Mouse (Mus musculus) megakaryocyte-erythroid progenitor cell, adult 5-6 weeks (primary cell): ENCODE measurements around the gene Foxp3. TPM values are rescaled to one million over a fixed set of nuclear protein-coding genes. Genes with fewer than 3 reads are reported as not detected.
A peak's percentile ranks its signal among the peaks of the same experiment; 100 is the strongest.

Source experiments
- ATAC-seq: replicated peaks from 2 replicates; pipeline ENCODE4 v1.8.0; 2016; ENCODE audit warnings: mild to moderate bottlenecking, inconsistent platforms; ENCODE audit not compliant: severe bottlenecking, poor library complexity, low FRiP score, low TSS enrichment
- total RNA-seq, 2 experiments: library from RNA; stranded (forward) in 1 of 2; stranded (reverse) in 1 of 2; fragments of 200-1000, 215-1000 nt in 1 of 2; fragments of >200 nt in 1 of 2; fragmentation: Nextera tagmentation in 1 of 2; gene quantifications; 2 replicates each; pipeline ENCODE4 v1.2.3; 2014 to 2017

Foxp3 gene
- total RNA-seq (2014; fragmentation: Nextera tagmentation) (not detected in 2 replicates), total RNA-seq (2017) (0.11 TPM in 1 of 2 replicates, not detected in the other)

- no peak for ATAC-seq
Observed at GRCm38 (mm10) chrX:7573176-7574086, at the start of gene Foxp3. Gene Foxp3, plus strand, starts transcription at chrX:7573644.

GRCm38 (mm10) chrX:7524961-7525360 lies 48.5 kb upstream of the Foxp3 start:
- no peak for ATAC-seq

GRCm38 (mm10) chrX:7553474-7553873 lies 20.0 kb upstream of the Foxp3 start:
- no peak for ATAC-seq

GRCm38 (mm10) chrX:7563076-7563475 lies 10.4 kb upstream of the Foxp3 start:
- no peak for ATAC-seq

- 0 out of 2 replicates have a peak, but pooled peaks have one; percentile 47 for ATAC-seq
Observed at GRCm38 (mm10) chrX:7566352-7566751, 7.1 kb upstream of the Foxp3 start.

- ATAC-seq = no peak
Observed at GRCm38 (mm10) chrX:7567491-7567890, 6.0 kb upstream of the Foxp3 start.

GRCm38 (mm10) chrX:7570481-7571175 lies 2.8 kb upstream of the Foxp3 start:
- no peak for ATAC-seq

- no peak for ATAC-seq
Observed at GRCm38 (mm10) chrX:7571565-7572136, 1.8 kb upstream of the Foxp3 start.

- ATAC-seq = no peak
Observed at GRCm38 (mm10) chrX:7572466-7572865, 978 bp upstream of the Foxp3 start.

GRCm38 (mm10) chrX:7574087-7574884 lies 842 bp downstream of the Foxp3 start, which contains the start of gene Ppp1r3f:
Gene Ppp1r3f, minus strand, starts transcription at chrX:7574283.
- ATAC-seq = peak; percentile 97

GRCm38 (mm10) chrX:7574885-7575231 lies 1.4 kb downstream of the Foxp3 start:
- no peak for ATAC-seq

GRCm38 (mm10) chrX:7581151-7581550 lies 7.7 kb downstream of the Foxp3 start:
- no peak for ATAC-seq

GRCm38 (mm10) chrX:7583881-7584280 lies 10.4 kb downstream of the Foxp3 start:
- no peak for ATAC-seq

- no peak for ATAC-seq
Observed at GRCm38 (mm10) chrX:7586356-7586755, 12.9 kb downstream of the Foxp3 start.

- ATAC-seq = no peak
Observed at GRCm38 (mm10) chrX:7595371-7595770, 21.9 kb downstream of the Foxp3 start.

- ATAC-seq = peak; percentile 33; the same call in 1 of the 2 replicates
Observed at GRCm38 (mm10) chrX:7604004-7604403, 30.6 kb downstream of the Foxp3 start.

GRCm38 (mm10) chrX:7604879-7605574 lies 31.6 kb downstream of the Foxp3 start, which contains the start of gene Ccdc22:
Gene Ccdc22, minus strand, starts transcription at chrX:7605517.
- ATAC-seq = peak; percentile 99

GRCm38 (mm10) chrX:7605575-7605941 lies 32.1 kb downstream of the Foxp3 start:
- ATAC-seq = no peak

- ATAC-seq = no peak
Observed at GRCm38 (mm10) chrX:7606783-7607182, 33.3 kb downstream of the Foxp3 start, which contains the start of gene Cacna1f. Gene Cacna1f, plus strand, starts transcription at chrX:7607083.
